Mouse (Mus musculus): ENCODE data around the gene Polr1b. TPM values are rescaled to one million over a fixed set of nuclear protein-coding genes. Genes with fewer than 3 reads are reported as not detected.

Polr1b gene
- polyA plus RNA-seq, 1 experiment from 2014 or later = 17.4 TPM

DNA sequence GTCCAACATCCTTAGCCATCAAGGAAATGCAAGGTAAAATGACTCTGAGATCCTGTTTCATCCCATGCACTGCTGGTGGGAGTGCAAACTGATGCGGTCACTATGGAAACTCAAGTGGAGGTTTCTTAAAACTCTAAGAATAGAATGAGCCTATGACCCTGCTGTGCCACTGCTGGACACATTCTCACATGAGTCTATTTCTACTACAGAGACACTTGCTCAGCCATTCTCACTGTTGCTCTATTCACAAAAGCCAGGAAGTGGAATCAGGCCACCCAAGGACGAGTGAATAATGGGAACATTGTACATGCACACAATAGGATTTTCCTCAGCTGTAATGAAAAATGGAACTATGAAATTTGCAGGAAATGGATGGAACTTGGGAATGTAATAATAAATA lies 48.0 kb downstream of the Polr1b start:
- Histone ChIP-seq H3K4me2 (ENCODE audit: low read length) (no peak overlapping the region), H3K27ac (no peak overlapping the region), H3K27me3 (ENCODE audit: insufficient read depth, low read length) (no peaks in the 10 kb centered on the region), H3K9me3 (replicated peaks; ENCODE audit: low read length) (no peaks in the 10 kb centered on the region), H3K9ac (ENCODE audit: low read depth, low read length) (no peak overlapping the region), H3K36me3 (ENCODE audit: insufficient read depth, low read length) (no peaks in the 10 kb centered on the region), H3K4me1 (replicated peaks; ENCODE audit: insufficient read depth, low read length) (no peaks in the 10 kb centered on the region), H3K4me3 (replicated peaks; ENCODE audit: low read depth, low read length) (no peak overlapping the region)
- DNase-seq (ENCODE audit: low spot score) (peak; percentile 17), ATAC-seq (replicated peaks; ENCODE audit: low FRiP score, low read depth) (no peak)
- WGBS = 59% methylated on average over 2 of the region's 2 CpGs
- no peak for TF ChIP-seq CTCF (IDR thresholded peaks at IDR 0.05; ENCODE audit: low read depth)

GRCm38 (mm10) chr2:129150386-129150785 lies 49.6 kb downstream of the Polr1b start:
- 80% methylated on average over 5 of the region's 5 CpGs for WGBS
- DNase-seq (ENCODE audit: low spot score) (no peak), ATAC-seq (replicated peaks; ENCODE audit: low FRiP score, low read depth) (no peak)
- Histone ChIP-seq H3K4me1 (replicated peaks; ENCODE audit: insufficient read depth, low read length) (no peaks in the 10 kb centered on the region), H3K27ac (no peak overlapping the region), H3K27me3 (ENCODE audit: insufficient read depth, low read length) (no peaks in the 10 kb centered on the region), H3K4me3 (replicated peaks; ENCODE audit: low read depth, low read length) (no peak overlapping the region), H3K9ac (ENCODE audit: low read depth, low read length) (no peak overlapping the region), H3K36me3 (ENCODE audit: insufficient read depth, low read length) (no peaks in the 10 kb centered on the region), H3K4me2 (ENCODE audit: low read length) (no peak overlapping the region), H3K9me3 (replicated peaks; ENCODE audit: low read length) (no peaks in the 10 kb centered on the region)
- TF ChIP-seq CTCF (IDR thresholded peaks at IDR 0.05; ENCODE audit: low read depth) = no peak

DNA sequence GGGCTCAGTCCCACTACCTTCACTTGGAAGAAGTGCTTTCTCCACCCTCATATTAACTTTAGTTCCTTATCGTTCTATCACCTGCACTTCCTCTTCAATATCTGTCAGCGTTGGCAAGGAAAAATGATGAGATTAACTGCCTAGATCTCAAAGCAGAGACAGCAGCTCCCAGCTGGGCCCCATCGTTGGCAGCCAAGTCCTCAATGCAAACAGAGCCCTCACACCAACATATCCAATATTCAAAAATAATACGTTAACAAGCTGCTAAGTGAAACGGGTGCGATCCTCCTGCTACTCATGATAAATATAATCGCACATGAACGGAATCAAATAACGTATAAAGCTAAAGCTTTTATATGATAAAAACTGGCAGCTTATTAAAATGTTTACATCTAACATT lies 50.3 kb downstream of the Polr1b start:
- no peaks in the 10 kb centered on the region for H3K27me3 ChIP-seq (ENCODE audit: insufficient read depth, low read length)
- ATAC-seq (replicated peaks; ENCODE audit: low FRiP score, low read depth) (no peak), DNase-seq (ENCODE audit: low spot score) (no peak)
- H3K36me3 ChIP-seq (ENCODE audit: insufficient read depth, low read length) = no peaks in the 10 kb centered on the region
- H3K27ac ChIP-seq = no peak overlapping the region
- no peak overlapping the region for H3K4me3 ChIP-seq (replicated peaks; ENCODE audit: low read depth, low read length)
- no peak overlapping the region for H3K4me2 ChIP-seq (ENCODE audit: low read length)
- WGBS = 81% methylated on average over 9 of the region's 9 CpGs
- no peak for TF ChIP-seq CTCF (IDR thresholded peaks at IDR 0.05; ENCODE audit: low read depth)
- no peak overlapping the region for H3K9ac ChIP-seq (ENCODE audit: low read depth, low read length)
- no peaks in the 10 kb centered on the region for H3K9me3 ChIP-seq (replicated peaks; ENCODE audit: low read length)
- H3K4me1 ChIP-seq (replicated peaks; ENCODE audit: insufficient read depth, low read length) = no peaks in the 10 kb centered on the region

GRCm38 (mm10) chr2:129152751-129153150 lies 52.0 kb downstream of the Polr1b start:
- DNase-seq (ENCODE audit: low spot score) (no peak), ATAC-seq (replicated peaks; ENCODE audit: low FRiP score, low read depth) (no peak)
- TF ChIP-seq CTCF (IDR thresholded peaks at IDR 0.05; ENCODE audit: low read depth) = peak; percentile 30; the same call in 1 of the 2 replicates
- Histone ChIP-seq H3K9me3 (replicated peaks; ENCODE audit: low read length) (no peaks in the 10 kb centered on the region), H3K4me3 (replicated peaks; ENCODE audit: low read depth, low read length) (no peak overlapping the region), H3K27ac (no peak overlapping the region), H3K4me1 (replicated peaks; ENCODE audit: insufficient read depth, low read length) (no peaks in the 10 kb centered on the region), H3K36me3 (ENCODE audit: insufficient read depth, low read length) (no peaks in the 10 kb centered on the region), H3K9ac (ENCODE audit: low read depth, low read length) (no peak overlapping the region), H3K4me2 (ENCODE audit: low read length) (no peak overlapping the region), H3K27me3 (ENCODE audit: insufficient read depth, low read length) (no peaks in the 10 kb centered on the region)
- 66% methylated on average over 1 of the region's 1 CpGs for WGBS

DNA sequence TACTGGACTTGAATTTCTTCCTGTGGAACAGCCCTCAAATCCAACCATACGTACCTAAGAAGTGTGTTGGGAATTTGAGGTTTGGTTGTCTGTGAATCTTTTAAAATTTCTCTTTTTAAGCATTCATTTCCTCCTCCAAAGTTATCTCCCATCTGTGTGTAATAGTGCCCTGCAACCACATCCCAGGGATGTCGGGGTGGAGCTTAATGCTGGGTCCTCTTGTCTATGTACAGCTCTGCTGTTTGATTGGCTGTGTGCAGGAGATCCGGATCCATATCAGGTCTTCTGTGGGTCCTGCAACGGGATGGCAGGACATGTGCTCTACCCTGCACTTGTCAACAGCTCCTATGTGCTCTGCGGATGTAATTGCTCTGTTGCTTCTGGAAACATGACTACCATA lies 64.0 kb downstream of the Polr1b start:
- H3K9ac ChIP-seq (ENCODE audit: low read depth, low read length) = no peak overlapping the region
- H3K36me3 ChIP-seq (ENCODE audit: insufficient read depth, low read length) = no peaks in the 10 kb centered on the region
- H3K9me3 ChIP-seq (replicated peaks; ENCODE audit: low read length) = no peaks in the 10 kb centered on the region
- no peak overlapping the region for H3K4me2 ChIP-seq (ENCODE audit: low read length)
- no peaks in the 10 kb centered on the region for H3K4me1 ChIP-seq (replicated peaks; ENCODE audit: insufficient read depth, low read length)
- WGBS = 71% methylated on average over 5 of the region's 5 CpGs
- H3K27ac ChIP-seq = no peak overlapping the region
- ATAC-seq (replicated peaks; ENCODE audit: low FRiP score, low read depth) (no peak), DNase-seq (ENCODE audit: low spot score) (no peak)
- no peaks in the 10 kb centered on the region for H3K27me3 ChIP-seq (ENCODE audit: insufficient read depth, low read length)
- TF ChIP-seq CTCF (IDR thresholded peaks at IDR 0.05; ENCODE audit: low read depth) = no peak
- H3K4me3 ChIP-seq (replicated peaks; ENCODE audit: low read depth, low read length) = no peak overlapping the region

- ATAC-seq (replicated peaks; ENCODE audit: low FRiP score, low read depth) (no peak), DNase-seq (ENCODE audit: low spot score) (peak; percentile 33)
- Histone ChIP-seq H3K27me3 (ENCODE audit: insufficient read depth, low read length) (no peaks in the 10 kb centered on the region), H3K4me1 (replicated peaks; ENCODE audit: insufficient read depth, low read length) (no peaks in the 10 kb centered on the region), H3K4me3 (replicated peaks; ENCODE audit: low read depth, low read length) (no peak overlapping the region), H3K9me3 (replicated peaks; ENCODE audit: low read length) (no peaks in the 10 kb centered on the region), H3K27ac (peak overlapping the region; percentile 26; the same call in 1 of the 2 replicates), H3K36me3 (ENCODE audit: insufficient read depth, low read length) (no peaks in the 10 kb centered on the region), H3K4me2 (ENCODE audit: low read length) (no peak overlapping the region), H3K9ac (ENCODE audit: low read depth, low read length) (no peak overlapping the region)
- WGBS = 67% methylated on average over 10 of the region's 10 CpGs
- TF ChIP-seq CTCF (IDR thresholded peaks at IDR 0.05; ENCODE audit: low read depth) = no peak
Observed at GRCm38 (mm10) chr2:129166466-129167463, 66.0 kb downstream of the Polr1b start.

Data from kidney, postnatal 0 days (tissue).